Mouse (Mus musculus) embryonic facial prominence, embryonic 15.5 days (tissue): ENCODE results near the gene Cdc73. TPM values are rescaled to one million over a fixed set of nuclear protein-coding genes. Genes with fewer than 3 reads are reported as not detected.

Experiments
- ATAC-seq: fragments of 200-750 bp; cut with Nextera tagmentation; 2 replicates; pipeline ENCODE4 v1.8.0; 2017; ENCODE audit warnings: low read depth, moderate TSS enrichment; ENCODE audit not compliant: insufficient number of reproducible peaks, low FRiP score, low TSS enrichment
- H3K27ac ChIP-seq: fragments of 300-500 bp; sonication (generic); replicated peaks from 2 replicates; pipeline ENCODE4 v1.5.1; 2015; ENCODE audit warnings: mild to moderate bottlenecking, inconsistent platforms
- H3K27me3 ChIP-seq: fragments of 300-500 bp; sonication (generic); 2 replicates; pipeline ENCODE4 v1.6.1; 2015; ENCODE audit warnings: inconsistent platforms
- H3K36me3 ChIP-seq: fragments of 300-500 bp; sonication (generic); 2 replicates; pipeline ENCODE4 v1.6.1; 2015; ENCODE audit warnings: mild to moderate bottlenecking, inconsistent platforms
- H3K4me1 ChIP-seq: fragments of 300-500 bp; sonication (generic); 2 replicates; pipeline ENCODE4 v1.6.1; 2015; ENCODE audit warnings: inconsistent platforms
- H3K4me2 ChIP-seq: fragments of 300-500 bp; sonication (generic); replicated peaks from 2 replicates; pipeline ENCODE4 v1.6.1; 2015; ENCODE audit warnings: mild to moderate bottlenecking, inconsistent platforms
- H3K4me3 ChIP-seq: fragments of 300-500 bp; sonication (generic); replicated peaks from 2 replicates; pipeline ENCODE4 v1.5.1; 2015; ENCODE audit warnings: mild to moderate bottlenecking, inconsistent platforms
- H3K9ac ChIP-seq: fragments of 300-500 bp; sonication (generic); 2 replicates; pipeline ENCODE4 v1.6.1; 2015; ENCODE audit warnings: inconsistent platforms
- H3K9me3 ChIP-seq: fragments of 300-500 bp; sonication (generic); replicated peaks from 2 replicates; pipeline ENCODE4 v1.6.1; 2016; ENCODE audit warnings: inconsistent platforms
- WGBS: fragments of 180-500 bp; shearing (Covaris S2); methylation state at CpG from one replicate; pipeline ENCODE4 v1.1.7; 2015; 5-methylcytosine and 5-hydroxymethylcytosine counted together
- polyA plus RNA-seq: library from polyadenylated mRNA; unstranded; fragments of >200 nt; fragmentation: Nextera tagmentation; extraction: Ambion mirVana; gene quantifications from 2 replicates; pipeline ENCODE4 v1.2.1, GENCODE M21; 2015

The Cdc73 gene
- polyA plus RNA-seq, 1 experiment from 2014 or later, result 27.3 TPM

DNA sequence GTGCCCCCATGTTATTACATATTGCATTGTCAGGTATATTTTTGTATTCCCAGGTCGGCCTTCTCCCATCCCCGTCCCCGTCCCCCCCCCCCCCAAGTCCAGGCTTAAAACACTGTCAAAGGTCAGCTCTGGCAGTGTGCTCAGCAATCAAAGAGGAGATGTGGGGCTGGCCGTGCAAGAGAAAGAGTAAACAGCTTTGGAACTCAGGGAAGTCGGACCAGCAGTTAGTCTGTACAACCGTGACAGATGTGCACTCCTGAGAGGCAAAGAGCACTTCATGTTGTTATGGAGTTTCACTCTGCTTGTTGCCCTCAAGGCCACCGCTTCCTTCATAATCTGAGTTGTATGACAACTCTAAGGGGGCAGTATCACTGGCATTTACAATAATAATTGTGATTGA lies 71.4 kb downstream of the Cdc73 start:
- Histone ChIP-seq H3K27me3 (no peaks in the 10 kb centered on the region), H3K27ac (no peak overlapping the region), H3K4me1 (no peaks in the 10 kb centered on the region), H3K36me3 (peaks cover 3% of the 10 kb centered on the region; the same call in 1 of the 2 replicates), H3K4me2 (no peak overlapping the region), H3K4me3 (no peak overlapping the region), H3K9me3 (no peaks in the 10 kb centered on the region), H3K9ac (no peak overlapping the region)
- 57% methylated on average over 7 of the region's 7 CpGs for WGBS
- no peak for ATAC-seq

DNA sequence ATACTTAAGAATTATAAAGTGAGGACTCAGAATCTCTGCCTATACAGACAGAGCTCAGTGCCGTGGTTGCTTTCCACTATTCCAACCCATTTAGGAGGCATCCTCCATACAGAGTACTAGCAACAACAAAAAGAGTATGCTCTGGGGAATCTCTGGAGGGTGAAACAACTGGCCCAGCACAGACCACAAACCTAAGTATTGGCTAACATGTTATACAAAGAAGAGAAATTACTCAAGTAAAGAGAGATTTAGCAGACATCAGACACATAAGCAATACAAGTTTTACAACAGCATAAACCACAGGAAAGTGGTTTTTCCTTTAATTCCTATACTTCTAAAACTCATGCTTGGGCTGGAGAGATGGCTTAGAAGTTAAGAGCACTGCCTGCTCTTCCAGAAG lies 80.1 kb downstream of the Cdc73 start:
- H3K27ac ChIP-seq, result no peak overlapping the region
- H3K4me1 ChIP-seq, result no peaks in the 10 kb centered on the region
- 85% methylated on average over 1 of the region's 1 CpGs for WGBS
- no peak overlapping the region for H3K4me3 ChIP-seq
- H3K9me3 ChIP-seq, result no peaks in the 10 kb centered on the region
- H3K36me3 ChIP-seq, result peaks cover 16% of the 10 kb centered on the region; the same call in 1 of the 2 replicates
- no peaks in the 10 kb centered on the region for H3K27me3 ChIP-seq
- ATAC-seq, result no peak
- H3K9ac ChIP-seq, result no peak overlapping the region
- no peak overlapping the region for H3K4me2 ChIP-seq

DNA sequence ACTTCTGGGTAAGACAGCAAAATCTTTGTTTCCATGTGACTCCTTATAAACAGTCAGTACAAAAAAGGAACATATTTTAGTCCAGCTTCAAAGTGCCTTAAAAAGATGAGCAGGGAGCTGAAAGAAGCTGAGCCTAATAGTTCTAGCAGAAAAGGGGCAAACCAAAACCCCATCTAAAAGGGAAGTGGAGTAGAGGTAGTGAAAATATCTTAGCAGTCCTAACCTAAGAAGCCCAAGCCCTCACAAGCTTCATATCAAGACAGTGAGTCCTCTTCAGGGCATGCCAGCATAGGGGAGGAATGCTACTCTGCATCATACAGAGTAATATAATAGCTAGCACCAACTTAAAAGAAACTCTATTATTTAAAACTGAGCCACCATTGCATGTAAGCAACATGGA lies 80.8 kb downstream of the Cdc73 start:
- H3K4me1 ChIP-seq, result no peaks in the 10 kb centered on the region
- no peak overlapping the region for H3K9ac ChIP-seq
- no peak overlapping the region for H3K4me2 ChIP-seq
- no peak overlapping the region for H3K27ac ChIP-seq
- ATAC-seq, result no peak
- H3K27me3 ChIP-seq, result no peaks in the 10 kb centered on the region
- peaks cover 19% of the 10 kb centered on the region; the same call in 1 of the 2 replicates for H3K36me3 ChIP-seq
- H3K4me3 ChIP-seq, result no peak overlapping the region
- H3K9me3 ChIP-seq, result no peaks in the 10 kb centered on the region

DNA sequence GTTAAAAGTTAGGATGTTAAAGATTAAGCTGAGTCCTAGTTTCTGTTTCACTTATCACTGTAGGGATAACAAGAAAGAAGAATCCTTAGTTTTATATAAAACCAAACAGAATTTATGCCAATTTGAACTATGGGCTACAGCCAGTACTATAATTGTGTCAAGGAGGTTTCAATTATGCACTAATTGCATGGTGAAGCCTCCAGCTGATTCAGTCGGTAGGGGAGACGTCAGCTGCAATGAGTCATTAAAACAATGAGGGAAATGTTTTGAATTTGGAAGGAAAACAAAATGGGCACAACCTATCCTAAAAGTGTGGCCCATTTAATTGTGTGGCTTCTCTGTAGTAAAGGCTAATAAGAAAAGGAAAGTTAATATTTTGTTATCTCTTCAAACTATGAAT lies 82.9 kb downstream of the Cdc73 start:
- H3K36me3 ChIP-seq, result peaks cover 10% of the 10 kb centered on the region; the same call in 1 of the 2 replicates
- no peak overlapping the region for H3K4me3 ChIP-seq
- no peak overlapping the region for H3K27ac ChIP-seq
- no peaks in the 10 kb centered on the region for H3K9me3 ChIP-seq
- no peak overlapping the region for H3K9ac ChIP-seq
- no peak overlapping the region for H3K4me2 ChIP-seq
- WGBS, result 16% methylated on average over 2 of the region's 2 CpGs
- no peak for ATAC-seq
- no peaks in the 10 kb centered on the region for H3K27me3 ChIP-seq
- H3K4me1 ChIP-seq, result no peaks in the 10 kb centered on the region

DNA sequence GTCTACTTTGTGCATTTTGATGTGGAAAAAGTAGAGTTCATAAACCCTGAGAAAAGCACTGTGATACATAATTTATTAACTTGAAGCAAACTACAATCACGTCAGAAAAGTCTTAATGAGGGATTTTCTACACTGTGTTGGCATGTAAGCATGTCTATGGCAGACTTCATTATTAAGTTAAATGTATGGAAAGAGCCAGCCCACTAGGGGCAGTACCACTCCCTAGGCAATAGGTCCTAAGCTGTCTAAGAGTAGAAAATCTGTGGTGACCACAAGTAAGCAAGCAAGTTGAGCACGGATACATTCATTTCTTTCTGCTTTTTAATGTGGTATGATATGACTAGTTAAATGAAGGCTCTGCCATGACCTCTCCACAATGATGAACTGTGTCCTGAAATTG lies 89.8 kb downstream of the Cdc73 start:
- no peak for ATAC-seq

DNA sequence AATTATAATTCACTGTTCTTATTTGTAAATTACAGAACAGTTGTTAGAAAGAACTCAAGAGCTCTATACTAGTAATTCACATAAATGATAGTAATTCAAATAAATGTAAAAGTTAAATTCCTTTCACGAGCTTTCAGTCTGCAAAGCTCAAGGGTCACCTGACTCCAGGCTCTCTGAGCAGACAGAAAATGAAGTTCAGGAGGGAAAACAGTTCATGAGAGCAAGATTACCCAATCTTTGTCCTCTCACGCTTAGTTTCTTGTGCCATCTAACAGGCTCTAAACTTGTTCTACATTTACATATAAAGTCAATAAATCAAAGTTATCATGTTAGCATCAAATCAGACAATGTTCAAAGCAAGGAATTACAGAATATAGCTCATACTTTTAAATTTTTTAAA lies 93.8 kb downstream of the Cdc73 start:
- H3K4me1 ChIP-seq, result no peaks in the 10 kb centered on the region
- no peak overlapping the region for H3K9ac ChIP-seq
- H3K9me3 ChIP-seq, result no peaks in the 10 kb centered on the region
- no peak overlapping the region for H3K27ac ChIP-seq
- no peak for ATAC-seq
- 72% methylated on average over 2 of the region's 2 CpGs for WGBS
- no peaks in the 10 kb centered on the region for H3K27me3 ChIP-seq
- H3K4me2 ChIP-seq, result no peak overlapping the region
- peaks cover 5% of the 10 kb centered on the region; the same call in 1 of the 2 replicates for H3K36me3 ChIP-seq
- no peak overlapping the region for H3K4me3 ChIP-seq

More for the DNA sequence above, 89.8 kb downstream of the Cdc73 start:
- Histone ChIP-seq H3K4me2 (no peak overlapping the region), H3K9ac (no peak overlapping the region), H3K9me3 (no peaks in the 10 kb centered on the region), H3K27me3 (no peaks in the 10 kb centered on the region), H3K27ac (no peak overlapping the region), H3K36me3 (peaks cover 14% of the 10 kb centered on the region; the same call in 1 of the 2 replicates), H3K4me3 (no peak overlapping the region), H3K4me1 (no peaks in the 10 kb centered on the region)
- WGBS, result 90% methylated on average over 2 of the region's 2 CpGs

DNA sequence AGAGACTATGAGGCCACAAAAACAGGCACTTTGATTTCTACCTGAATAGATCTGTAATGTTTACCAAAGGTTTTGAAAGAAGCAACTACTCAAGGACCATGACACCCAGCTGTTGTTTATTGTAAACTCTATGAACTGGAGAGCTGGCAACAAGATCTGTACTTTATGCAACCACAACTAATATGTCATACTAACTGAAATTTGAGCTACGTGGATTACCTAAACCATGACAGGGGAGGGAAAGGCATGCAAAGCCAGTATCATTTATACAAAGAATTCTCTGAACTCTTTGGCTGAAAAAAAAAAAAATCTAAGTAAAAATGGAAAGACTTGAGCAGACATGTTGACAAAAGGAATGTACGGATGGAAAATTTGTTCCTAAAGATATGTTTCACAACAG lies 105.8 kb downstream of the Cdc73 start:
- H3K9ac ChIP-seq, result no peak overlapping the region
- H3K4me3 ChIP-seq, result no peak overlapping the region
- no peaks in the 10 kb centered on the region for H3K9me3 ChIP-seq
- H3K36me3 ChIP-seq, result no peaks in the 10 kb centered on the region
- H3K4me1 ChIP-seq, result no peaks in the 10 kb centered on the region
- H3K27ac ChIP-seq, result peak overlapping the region; percentile 8; the same call in 1 of the 2 replicates
- no peaks in the 10 kb centered on the region for H3K27me3 ChIP-seq
- no peak overlapping the region for H3K4me2 ChIP-seq
- ATAC-seq, result no peak
- WGBS, result 50% methylated on average over 2 of the region's 2 CpGs

DNA sequence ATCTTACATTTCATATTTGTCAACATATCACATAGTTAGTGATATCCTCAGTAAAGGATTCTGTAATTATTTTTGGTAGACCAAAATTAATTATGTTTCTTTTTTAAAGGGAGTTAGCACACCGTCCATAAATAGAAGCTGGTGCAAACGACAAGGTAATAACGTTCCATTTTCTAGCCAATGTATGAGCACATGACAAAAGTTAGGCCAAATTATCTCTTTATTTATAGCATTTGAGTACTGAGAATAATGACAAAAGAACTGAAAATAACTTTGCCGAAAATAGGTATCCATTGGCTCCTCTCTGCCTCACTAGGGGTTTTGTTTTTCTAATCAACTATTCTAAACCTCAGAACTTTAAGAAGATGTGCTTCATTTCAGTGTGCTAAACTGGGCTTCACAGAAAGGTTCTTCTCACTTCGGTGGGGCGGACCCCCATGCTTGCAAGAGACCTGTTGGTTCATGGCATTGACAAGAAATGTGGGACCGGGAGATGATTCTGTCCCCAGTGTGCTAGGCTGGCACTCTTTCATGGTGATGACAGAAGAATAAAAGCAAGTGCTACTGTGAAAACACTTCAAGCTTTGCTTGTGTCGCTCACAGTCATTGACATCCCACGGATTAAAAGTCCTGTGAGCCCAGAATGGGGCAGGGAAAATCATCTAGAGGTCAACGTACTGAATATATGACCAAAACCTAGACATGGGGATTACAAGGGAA lies 125.7 kb downstream of the Cdc73 start:
- no peak for ATAC-seq
- Histone ChIP-seq H3K4me2 (no peak overlapping the region), H3K36me3 (no peaks in the 10 kb centered on the region), H3K27ac (no peak overlapping the region), H3K9me3 (no peaks in the 10 kb centered on the region), H3K4me1 (no peaks in the 10 kb centered on the region), H3K4me3 (no peak overlapping the region), H3K27me3 (no peaks in the 10 kb centered on the region), H3K9ac (no peak overlapping the region)
- WGBS, result 82% methylated on average over 10 of the region's 10 CpGs

DNA sequence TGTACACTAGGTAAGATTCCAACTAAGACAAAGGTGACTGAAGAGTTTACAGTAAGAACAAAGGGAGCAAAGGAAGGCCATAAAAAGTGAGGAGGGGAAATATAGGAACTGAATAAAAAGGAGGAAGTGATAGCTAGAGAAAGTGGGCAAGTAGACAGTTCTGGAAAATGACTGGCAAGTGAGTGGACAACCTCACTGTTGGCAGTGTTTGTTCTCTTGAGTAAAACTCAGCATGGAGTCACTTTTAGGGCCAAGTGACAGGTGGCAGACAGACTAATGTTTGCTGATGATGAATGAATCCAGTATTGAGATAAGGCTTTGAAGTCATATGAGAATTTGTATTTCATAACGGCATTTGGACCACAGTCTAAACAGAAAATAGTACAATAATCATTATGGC lies 144.5 kb downstream of the Cdc73 start:
- Histone ChIP-seq H3K9ac (no peak overlapping the region), H3K4me3 (no peak overlapping the region), H3K36me3 (no peaks in the 10 kb centered on the region), H3K4me1 (no peaks in the 10 kb centered on the region), H3K27ac (no peak overlapping the region), H3K27me3 (no peaks in the 10 kb centered on the region), H3K4me2 (no peak overlapping the region), H3K9me3 (no peaks in the 10 kb centered on the region)
- ATAC-seq, result no peak
- 82% methylated on average over 1 of the region's 1 CpGs for whole genome bisulfite sequencing

DNA sequence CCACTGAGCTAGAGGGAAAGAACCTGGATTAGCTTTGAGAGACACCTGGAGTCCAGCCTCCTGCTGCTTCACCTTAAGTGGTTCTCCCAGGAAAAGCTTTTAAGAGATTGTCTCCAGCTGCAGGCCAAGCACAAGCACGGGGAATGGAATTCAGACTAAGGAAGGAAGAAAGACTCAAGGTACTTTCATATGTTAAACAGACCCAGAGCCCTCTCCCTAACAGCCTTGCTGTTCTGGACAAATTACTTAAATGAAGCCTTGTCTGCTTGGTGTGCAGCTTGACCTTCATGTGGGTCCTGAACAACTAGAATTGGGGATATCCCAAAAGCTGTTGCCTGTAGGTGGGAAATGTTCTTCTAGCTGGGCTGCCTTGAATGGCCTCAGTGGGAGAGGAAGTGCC lies 147.2 kb downstream of the Cdc73 start:
- Histone ChIP-seq H3K27me3 (no peaks in the 10 kb centered on the region), H3K4me2 (no peak overlapping the region), H3K27ac (no peak overlapping the region), H3K9me3 (no peaks in the 10 kb centered on the region), H3K4me1 (no peaks in the 10 kb centered on the region), H3K9ac (no peak overlapping the region), H3K36me3 (no peaks in the 10 kb centered on the region), H3K4me3 (no peak overlapping the region)
- ATAC-seq, result no peak
- WGBS, result 8% methylated on average over 1 of the region's 1 CpGs

DNA sequence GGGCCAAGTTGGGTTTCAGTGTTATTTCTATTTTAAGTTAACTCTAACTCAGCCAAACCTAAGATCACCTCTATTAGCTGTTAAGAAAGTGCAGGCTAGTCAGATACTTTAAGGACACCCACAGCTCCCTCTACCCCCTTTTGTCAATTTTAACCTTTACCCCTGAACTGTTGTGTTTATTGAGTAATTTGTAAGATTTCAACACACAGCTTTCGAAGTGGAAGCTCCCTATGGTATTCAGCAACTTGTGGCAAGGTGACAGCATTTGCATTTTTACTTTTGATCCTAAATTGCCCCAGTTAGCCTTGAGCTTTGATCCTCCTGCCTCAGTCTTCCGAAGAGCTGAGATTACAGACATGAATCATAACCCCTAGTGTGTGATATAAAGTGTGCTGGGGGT lies 148.1 kb downstream of the Cdc73 start:
- no peaks in the 10 kb centered on the region for H3K36me3 ChIP-seq
- no peak overlapping the region for H3K4me3 ChIP-seq
- no peak for ATAC-seq
- no peaks in the 10 kb centered on the region for H3K27me3 ChIP-seq
- WGBS, result 45% methylated on average over 2 of the region's 2 CpGs
- H3K9ac ChIP-seq, result no peak overlapping the region
- H3K4me2 ChIP-seq, result no peak overlapping the region
- no peaks in the 10 kb centered on the region for H3K4me1 ChIP-seq
- H3K9me3 ChIP-seq, result no peaks in the 10 kb centered on the region
- H3K27ac ChIP-seq, result no peak overlapping the region
